Mouse (Mus musculus): ENCODE results near the gene Kntc1.
"Not testable (repeated sequence)": the region's sequence is repeated elsewhere in the genome, so short reads cannot be mapped to it uniquely, and the experiment has no call there.

Kntc1 gene

GRCm38 (mm10) chr5:123749065-123750064, at the start of gene Kntc1, which contains the start of gene Rsrc2:
Gene Kntc1 (plus strand): TSS chr5:123749716.
Gene Rsrc2 (minus strand): TSS chr5:123749414.
- peak; percentile 99 for DNase-seq (ENCODE audit: low spot score)

DNA sequence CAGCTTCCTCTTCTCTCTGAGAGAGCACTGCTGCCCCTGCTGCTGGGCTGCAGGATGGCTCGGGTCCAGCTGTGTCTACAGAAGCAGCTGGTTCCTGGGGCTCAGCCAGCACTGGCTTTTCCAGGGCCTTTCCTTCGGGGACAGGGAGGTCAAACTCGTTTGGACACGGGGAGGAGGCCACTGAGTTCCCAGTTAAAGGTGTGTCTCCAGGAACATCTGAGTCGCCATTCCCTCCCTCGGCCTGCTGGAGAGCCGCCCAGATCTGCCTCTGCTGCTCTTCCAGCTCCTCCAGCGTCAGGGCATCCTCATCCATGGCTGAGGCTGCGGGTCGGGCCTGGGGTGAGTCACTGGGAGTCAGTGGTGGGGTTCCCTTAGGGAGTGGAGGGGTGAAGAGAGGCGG, 48.9 kb upstream of the Kntc1 start:
- peak; percentile 42 for DNase-seq (ENCODE audit: low spot score)

DNA sequence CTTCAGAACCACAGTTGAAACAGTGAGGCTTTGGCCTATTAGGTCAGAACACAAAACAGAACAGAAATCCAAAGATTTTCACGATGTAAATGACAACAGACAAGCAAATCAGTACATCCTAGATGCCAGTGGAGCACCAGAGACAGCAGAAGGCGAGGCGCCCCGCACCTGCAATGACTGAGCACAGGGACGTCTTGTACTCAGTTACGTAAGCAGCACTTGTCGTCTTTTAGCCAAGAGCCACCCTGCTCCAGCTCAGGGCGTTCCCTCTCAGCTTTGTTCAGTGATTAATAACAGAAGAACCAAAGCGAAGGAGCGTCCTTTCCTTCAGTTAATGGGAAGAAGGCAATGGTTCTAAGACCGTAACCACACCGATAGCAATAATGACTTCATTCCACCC, 40.9 kb upstream of the Kntc1 start:
- peak; percentile 37 for DNase-seq (ENCODE audit: low spot score)

DNA sequence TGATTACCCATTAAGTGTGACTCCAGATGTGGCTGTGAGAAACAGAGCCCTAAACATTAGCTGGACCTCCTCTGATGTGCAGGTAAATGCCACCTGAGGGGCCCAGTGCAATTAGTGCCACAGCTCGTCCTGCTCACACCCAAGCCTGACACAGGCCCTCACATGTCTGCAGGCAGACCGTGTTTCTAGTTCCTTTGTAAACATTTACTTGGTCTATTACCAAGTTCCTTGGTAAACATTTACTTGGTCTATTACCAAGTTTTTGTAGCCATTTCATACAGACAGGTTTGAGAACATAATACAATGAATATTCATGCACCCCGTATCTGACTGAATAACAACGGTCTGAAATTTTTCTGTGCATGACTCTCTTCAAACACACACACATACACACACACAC, 39.9 kb upstream of the Kntc1 start:
- DNase-seq (ENCODE audit: low spot score): no peak

DNA sequence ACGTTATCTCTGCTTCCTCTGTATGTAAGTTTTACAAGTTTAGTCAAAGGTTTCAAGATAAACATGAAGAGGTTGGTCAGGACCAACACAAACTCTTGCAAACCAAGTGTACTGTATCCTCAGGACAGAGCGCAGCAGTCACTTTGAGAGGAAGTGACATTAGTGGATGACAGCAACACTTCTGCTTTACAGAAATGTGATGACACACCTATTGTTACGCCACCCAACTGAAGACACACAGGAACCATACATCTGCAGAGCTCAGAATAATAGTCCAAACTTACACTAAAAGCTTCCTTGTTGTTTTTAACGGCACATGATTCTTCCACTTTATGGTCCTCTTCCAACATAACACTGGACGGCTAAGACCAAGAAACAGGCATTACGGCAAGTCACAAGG, 35.7 kb upstream of the Kntc1 start:
- no peak for DNase-seq (ENCODE audit: low spot score)

DNA sequence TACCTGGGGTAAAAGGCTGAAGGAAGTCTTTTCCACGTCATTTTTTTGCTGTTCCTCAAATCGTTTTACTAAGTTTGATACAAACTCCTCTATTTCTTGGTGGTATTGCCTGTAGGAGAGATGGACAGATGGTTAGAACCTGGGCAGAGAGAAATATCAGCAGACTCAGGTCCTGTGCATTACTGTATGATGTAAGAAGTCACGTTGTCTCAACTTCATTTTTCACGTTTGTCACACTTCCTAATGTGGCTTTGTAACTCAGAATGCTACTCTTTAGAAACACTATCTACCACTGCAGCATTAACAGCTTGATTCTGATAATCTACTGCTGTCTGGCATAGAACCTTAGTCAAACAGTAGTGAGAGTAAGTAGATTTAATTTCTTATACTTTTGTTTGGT, 34.9 kb upstream of the Kntc1 start:
- DNase-seq (ENCODE audit: low spot score): no peak

- peak; percentile 98 for DNase-seq (ENCODE audit: low spot score)
Measured at GRCm38 (mm10) chr5:123720328-123721311, 28.9 kb upstream of the Kntc1 start, which contains the start of gene Zcchc8. Gene Zcchc8 (minus strand): TSS chr5:123721100.

- not testable (repeated sequence) for DNase-seq (ENCODE audit: low spot score)
Measured at GRCm38 (mm10) chr5:123723816-123724215, 25.7 kb upstream of the Kntc1 start.

DNA sequence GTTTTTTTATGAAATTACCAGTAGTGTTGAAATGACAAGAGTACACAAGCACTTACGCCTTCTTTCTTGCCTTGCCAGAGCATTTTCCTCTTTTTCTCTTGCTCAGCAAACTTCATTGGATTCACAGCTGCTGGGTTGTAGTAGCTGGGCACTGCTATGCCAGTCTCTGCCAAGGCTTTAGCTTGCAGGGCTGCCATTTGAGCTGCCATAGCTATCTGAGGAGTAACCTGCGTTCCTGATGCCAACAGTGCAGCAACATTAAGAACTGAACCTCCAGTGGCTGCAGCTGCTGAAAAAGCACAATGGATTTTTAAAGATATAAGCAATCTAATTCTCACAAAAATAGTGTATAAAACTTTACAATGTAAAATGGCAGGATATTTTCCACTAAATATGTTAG, 18.5 kb upstream of the Kntc1 start:
- no peak for DNase-seq (ENCODE audit: low spot score)

- no peak for DNase-seq (ENCODE audit: low spot score)
Measured at GRCm38 (mm10) chr5:123744358-123744757, 5.2 kb upstream of the Kntc1 start.

- no peak for DNase-seq (ENCODE audit: low spot score)
Measured at GRCm38 (mm10) chr5:123746253-123746652, 3.3 kb upstream of the Kntc1 start.

DNA sequence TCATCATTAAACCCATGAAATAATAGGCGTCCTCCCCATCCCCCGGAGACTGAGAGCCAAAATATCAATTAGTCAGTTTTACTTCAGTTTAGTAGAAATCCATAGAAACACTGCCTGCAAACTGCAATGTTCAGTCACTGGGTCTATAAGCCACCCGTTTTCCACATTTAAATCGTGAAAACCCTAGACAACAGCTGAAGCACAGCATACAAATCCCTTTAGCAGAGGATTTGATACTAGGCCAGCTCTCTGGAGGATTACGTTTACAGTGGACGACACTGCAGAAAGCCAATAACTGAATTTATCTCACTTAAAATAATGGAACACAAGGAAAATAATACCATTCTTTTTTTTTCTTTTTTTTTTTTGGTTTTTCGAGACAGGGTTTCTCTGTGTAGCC, 1.9 kb upstream of the Kntc1 start:
- no peak for DNase-seq (ENCODE audit: low spot score)

DNA sequence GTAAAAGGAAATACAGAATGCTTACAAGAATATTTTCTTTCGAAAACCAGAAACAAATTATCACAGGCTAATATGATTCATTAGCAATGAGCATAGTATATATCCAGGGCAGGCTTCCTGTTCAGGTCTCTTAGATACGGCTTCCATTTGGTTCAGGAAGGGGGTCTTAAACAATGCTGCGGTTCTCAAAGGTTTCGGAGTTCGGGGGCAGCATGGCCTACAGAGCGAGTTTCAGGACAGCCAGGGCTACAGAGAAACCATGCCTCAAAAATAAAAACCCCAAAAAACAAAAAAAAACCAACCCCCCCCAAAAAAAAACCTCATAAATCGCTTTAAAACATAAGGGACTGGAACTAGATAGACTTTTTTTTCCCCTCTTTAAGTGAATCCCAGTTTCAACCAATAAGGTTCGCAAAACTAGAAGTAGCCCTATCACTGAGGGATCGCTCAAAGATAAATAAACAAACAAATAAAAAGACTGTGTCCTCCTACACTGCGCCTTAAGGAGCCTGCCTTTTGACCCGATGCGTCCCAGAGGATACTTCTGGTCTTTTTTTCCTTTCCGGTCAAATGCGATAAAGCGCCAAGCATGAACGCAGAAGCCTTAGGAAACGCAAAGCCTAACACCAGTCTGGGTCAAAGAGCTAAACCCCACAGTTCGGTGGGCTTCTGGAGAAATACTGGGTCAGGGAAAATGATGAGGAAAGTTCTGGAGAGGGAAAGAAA, 1.0 kb upstream of the Kntc1 start:
- DNase-seq (ENCODE audit: low spot score): no peak

DNA sequence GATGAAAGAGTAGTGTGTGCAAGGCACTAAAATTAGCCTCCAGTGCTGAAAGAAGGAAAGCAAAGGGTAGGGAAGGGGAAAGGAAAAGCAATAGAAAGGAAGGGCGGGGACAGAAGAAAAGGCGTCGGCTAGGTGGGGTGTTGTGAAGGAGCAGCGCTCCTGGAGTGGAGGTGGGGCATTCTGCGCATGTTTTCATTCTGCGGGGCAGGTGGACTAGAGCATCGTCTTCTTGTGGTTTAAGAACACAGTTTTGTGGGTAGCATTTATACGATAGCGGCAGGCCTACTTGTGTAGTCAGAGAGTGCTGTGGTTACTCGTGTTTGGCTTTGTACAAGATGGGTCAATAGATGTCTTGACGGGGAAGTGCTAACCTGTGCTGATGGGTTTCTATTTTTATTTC, 16.0 kb downstream of the Kntc1 start:
- DNase-seq (ENCODE audit: low spot score): no peak

- not testable (repeated sequence) for DNase-seq (ENCODE audit: low spot score)
Measured at GRCm38 (mm10) chr5:123766455-123766854, 16.9 kb downstream of the Kntc1 start.

- DNase-seq (ENCODE audit: low spot score): no peak
Measured at GRCm38 (mm10) chr5:123773441-123773840, 23.9 kb downstream of the Kntc1 start.

- no peak for DNase-seq (ENCODE audit: low spot score)
Measured at GRCm38 (mm10) chr5:123780716-123781115, 31.2 kb downstream of the Kntc1 start.

DNA sequence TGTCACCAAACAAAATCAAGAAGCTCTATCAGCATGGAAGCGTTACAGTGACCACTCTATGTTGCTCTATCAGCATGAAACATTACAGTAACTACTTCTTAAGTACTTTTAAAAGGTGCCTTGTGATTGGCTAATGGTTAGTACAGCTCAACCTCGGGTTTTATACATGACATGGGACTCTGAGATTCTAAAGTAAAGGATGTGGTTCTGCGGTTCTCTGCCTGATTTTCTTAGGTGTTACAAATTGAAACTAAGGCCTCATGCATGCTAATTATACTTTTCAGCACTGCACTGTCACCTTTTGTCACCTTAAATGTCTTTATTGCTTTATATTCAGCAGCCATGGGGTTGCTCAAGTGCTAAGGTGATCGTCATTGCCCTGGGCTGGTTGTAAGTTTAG, 32.3 kb downstream of the Kntc1 start:
- no peak for DNase-seq (ENCODE audit: low spot score)

GRCm38 (mm10) chr5:123788976-123789375, 39.5 kb downstream of the Kntc1 start:
- DNase-seq (ENCODE audit: low spot score): no peak

GRCm38 (mm10) chr5:123793081-123793480, 43.6 kb downstream of the Kntc1 start:
- no peak for DNase-seq (ENCODE audit: low spot score)

GRCm38 (mm10) chr5:123806334-123806733, 56.8 kb downstream of the Kntc1 start:
- DNase-seq (ENCODE audit: low spot score): peak; percentile 59

DNA sequence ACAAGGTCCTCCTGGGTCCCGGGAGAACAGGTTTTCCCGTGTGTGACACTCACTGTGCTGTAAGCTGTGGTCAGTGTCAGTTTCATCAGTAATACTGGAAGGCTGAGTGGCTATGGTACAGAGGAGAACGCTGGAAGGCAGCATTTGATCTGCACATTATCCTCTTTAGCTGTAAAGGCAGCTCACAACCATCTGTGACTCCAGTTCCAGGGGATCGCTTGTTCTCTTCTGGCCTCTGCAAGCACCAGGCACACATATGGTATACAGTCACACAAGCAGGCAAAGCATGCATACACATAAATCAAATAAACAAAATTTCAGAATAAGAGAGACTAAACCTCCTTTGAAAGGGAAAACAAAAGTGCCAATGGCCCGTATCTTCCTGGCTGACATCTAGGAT, 59.0 kb downstream of the Kntc1 start:
- DNase-seq (ENCODE audit: low spot score): no peak
